Mouse (Mus musculus) testis, adult 2 months (tissue): ENCODE measurements at regions not wholly inside any gene's neighbourhood (a gene's known extent, or its start where the extent isn't known, plus 50 kb on each side); places are given as distances from the start of the nearest gene placed in this dataset.

Experiments
- H3K27ac ChIP-seq: fragments of 200-500 bp; 2 replicates; pipeline ENCODE4 v1.5.1; 2012; ENCODE audit warnings: low read depth, low read length; ENCODE audit not compliant: control insufficient read depth, insufficient read depth
- H3K27me3 ChIP-seq: fragments of 200-500 bp; 2 replicates; pipeline ENCODE4 v1.6.1; 2012; ENCODE audit warnings: mild to moderate bottlenecking, low read length, moderate library complexity; ENCODE audit not compliant: control insufficient read depth, insufficient read depth
- H3K36me3 ChIP-seq: fragments of 200-500 bp; 2 replicates; pipeline ENCODE4 v1.6.1; 2012; ENCODE audit warnings: mild to moderate bottlenecking, low read length; ENCODE audit not compliant: control insufficient read depth, insufficient read depth
- H3K4me1 ChIP-seq: fragments of 200-500 bp; 2 replicates; pipeline ENCODE4 v1.6.1; 2012; ENCODE audit warnings: low read length; ENCODE audit not compliant: control insufficient read depth, insufficient read depth
- H3K4me3 ChIP-seq: fragments of 200-500 bp; 2 replicates; pipeline ENCODE4 v1.5.1; 2012; ENCODE audit warnings: low read depth, mild to moderate bottlenecking, low read length, moderate library complexity, mixed read lengths; ENCODE audit not compliant: control insufficient read depth
- CTCF ChIP-seq: fragments of 200-500 bp; IDR thresholded peaks from 2 replicates; pipeline ENCODE4 v1.5.1; 2012; ENCODE audit warnings: low read depth, mild to moderate bottlenecking, inconsistent platforms, low read length, moderate library complexity; ENCODE audit not compliant: control insufficient read depth, insufficient read depth, insufficient replicate concordance
- POLR2A ChIP-seq: fragments of 200-500 bp; IDR thresholded peaks from 2 replicates; pipeline ENCODE4 v1.6.1; 2012; ENCODE audit warnings: low read depth, mild to moderate bottlenecking, inconsistent platforms, low read length, moderate library complexity; ENCODE audit not compliant: control insufficient read depth

DNA sequence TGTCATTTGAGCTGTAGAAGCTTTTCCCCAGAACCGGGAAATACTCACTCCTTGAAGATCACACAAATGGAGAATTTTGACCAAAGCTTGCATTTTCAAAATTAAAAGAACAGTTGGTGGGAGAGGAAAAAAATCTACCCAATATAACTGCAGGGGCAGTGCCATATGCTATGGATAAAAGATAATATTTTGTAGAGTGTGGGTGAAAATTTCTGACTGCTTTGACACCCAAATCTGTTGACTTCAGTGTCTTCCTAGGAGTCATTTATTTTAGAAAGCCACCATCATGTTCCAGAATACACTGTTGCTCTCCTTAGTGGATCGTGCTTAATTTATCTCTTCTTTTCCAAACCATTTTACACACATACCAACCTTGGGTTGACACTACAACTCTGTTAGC, 65.3 kb upstream of the Coch start:
- Histone ChIP-seq H3K27me3 (no peaks in the 10 kb centered on the region), H3K27ac (no peak overlapping the region), H3K4me3 (no peak overlapping the region), H3K4me1 (peaks cover 6% of the 10 kb centered on the region), H3K36me3 (no peaks in the 10 kb centered on the region)
- no peak for TF ChIP-seq CTCF
- TF ChIP-seq POLR2A = no peak

DNA sequence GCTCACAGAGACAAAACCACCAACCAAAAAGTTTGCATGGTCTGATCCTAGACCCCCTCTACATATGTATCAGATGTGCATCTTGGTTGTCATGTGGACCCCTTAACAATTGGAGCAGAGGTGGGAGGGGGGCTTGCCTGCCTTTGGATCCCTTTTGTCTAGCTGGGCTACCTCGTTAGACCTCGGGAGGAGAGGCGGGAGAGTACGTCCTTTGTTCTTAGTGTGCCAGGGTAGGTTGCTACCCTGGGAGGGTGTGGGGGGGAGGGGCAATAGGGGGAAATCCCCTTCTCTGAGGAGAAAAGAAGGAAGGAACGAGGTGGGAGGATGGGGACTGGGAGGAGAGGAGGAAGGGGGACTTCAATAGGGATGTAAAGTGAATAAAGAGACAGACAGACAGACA, 58.5 kb upstream of the Coch start:
- Histone ChIP-seq H3K27ac (no peak overlapping the region), H3K4me1 (peaks cover 6% of the 10 kb centered on the region), H3K27me3 (no peaks in the 10 kb centered on the region), H3K36me3 (no peaks in the 10 kb centered on the region), H3K4me3 (no peak overlapping the region)
- TF ChIP-seq CTCF (no peak), POLR2A (no peak)

DNA sequence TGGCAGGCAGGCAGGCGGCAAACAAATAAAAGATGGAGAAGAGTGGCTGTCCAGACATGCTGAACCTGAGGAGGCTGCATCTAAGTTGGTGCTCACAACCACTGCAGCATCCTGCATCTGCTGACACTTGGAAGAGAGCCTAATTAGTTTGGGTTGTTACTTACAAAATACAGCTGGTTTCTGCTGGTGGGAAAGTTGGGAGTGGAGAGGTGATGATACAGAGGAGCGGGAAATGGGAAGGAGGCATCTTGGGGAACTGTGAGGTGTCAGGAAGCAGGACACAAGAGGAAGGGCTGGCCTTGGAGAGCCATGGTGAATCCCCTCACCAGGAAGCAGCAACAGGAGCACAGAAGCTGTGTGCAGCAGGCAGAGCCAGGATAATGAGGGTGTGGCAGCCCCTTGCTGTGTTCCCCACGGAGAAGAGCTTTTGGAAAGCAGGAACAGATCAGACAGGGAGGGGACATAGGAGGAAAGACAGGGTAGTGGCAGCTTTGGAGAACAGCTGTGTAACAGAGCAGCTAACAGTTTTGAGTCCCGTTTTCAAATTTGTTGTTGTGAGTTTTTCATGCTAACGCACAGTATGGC, 58.0 kb upstream of the Coch start:
- no peaks in the 10 kb centered on the region for H3K27me3 ChIP-seq

More for the DNA sequence above, 58.0 kb upstream of the Coch start:
- Histone ChIP-seq H3K27ac (no peak overlapping the region), H3K36me3 (no peaks in the 10 kb centered on the region), H3K4me1 (peaks cover 6% of the 10 kb centered on the region), H3K4me3 (no peak overlapping the region)
- TF ChIP-seq POLR2A = no peak
- no peak for TF ChIP-seq CTCF
